Mouse (Mus musculus): Measurements from ENCODE around the gene Pikfyve.

Pikfyve gene

DNA sequence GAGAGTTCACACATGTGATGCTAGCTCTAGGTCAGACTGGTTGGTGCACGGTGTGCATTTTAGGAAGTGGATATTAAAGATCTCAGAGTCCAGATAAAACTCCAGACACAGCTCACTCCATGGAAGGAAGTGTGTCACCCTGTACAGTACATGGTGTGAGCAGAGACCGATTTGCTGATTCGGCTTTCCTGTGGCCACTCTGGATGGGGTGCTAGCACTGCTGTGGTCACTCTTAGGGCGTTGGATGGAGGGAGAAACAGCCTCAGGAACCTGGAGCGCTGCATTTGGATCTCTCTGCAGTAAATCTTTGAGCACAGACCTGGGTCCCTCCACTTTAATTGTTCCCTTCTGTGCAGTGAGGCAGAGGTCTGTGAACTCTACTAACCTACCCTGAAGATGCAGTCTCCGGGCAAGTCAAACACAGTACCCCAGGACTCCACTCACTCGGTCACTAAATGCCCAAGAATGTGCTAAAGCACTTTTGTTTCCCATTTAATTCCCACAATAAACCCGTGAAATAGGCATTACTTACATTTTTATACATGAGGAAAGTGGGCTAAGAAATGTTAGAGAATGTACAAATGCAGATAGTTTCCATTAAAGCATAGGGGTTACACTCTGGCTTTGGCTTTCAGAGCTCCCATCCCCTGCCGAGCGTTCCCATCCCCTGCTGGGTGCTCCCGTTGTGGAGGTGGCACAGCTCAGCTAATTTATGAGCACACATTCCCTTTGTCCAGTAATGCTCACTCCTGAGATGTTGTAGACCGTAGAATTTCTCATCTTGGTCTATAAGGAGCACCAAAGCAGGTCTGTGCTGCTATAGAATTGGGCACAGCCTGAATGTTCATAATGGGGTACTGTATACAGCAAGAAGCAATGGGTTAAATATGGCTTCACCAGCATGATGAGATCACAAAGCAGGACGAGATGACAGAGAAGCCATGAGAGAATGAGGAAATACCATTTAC lies 127.9 kb downstream of the Pikfyve start:
- no peak for DNase-seq (ENCODE audit: low spot score in 2 of 2)

DNA sequence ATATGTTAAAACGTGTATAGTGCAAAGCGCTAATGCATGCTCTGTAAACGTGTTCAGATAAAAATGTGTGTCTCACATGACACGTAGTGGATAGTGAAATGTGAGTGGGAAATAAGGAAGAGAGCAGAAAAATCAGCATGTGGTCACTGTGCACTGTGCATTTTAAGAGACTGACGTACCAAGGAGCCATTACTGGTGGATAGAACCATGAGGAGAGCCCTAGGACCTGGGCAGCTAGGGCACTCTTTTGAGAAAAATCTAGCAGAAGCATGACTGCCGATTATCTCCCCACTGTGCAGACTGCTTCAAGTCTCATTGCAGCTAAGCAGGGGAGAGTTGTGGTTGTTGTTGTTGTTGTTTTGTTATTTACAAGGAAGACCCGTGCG lies 128.5 kb downstream of the Pikfyve start:
- no peak for DNase-seq (ENCODE audit: low spot score in 2 of 2)
